Mouse (Mus musculus) inflammation-experienced regulatory T-cells, adult 16 weeks (primary cell): ENCODE data around the gene Actr1a. TPM values are rescaled to one million over a fixed set of nuclear protein-coding genes. Genes with fewer than 3 reads are reported as not detected.

Experiments used
- polyA plus RNA-seq: library from polyadenylated mRNA; unstranded; fragments of 100-300 nt; shearing (Covaris generic); gene quantifications from one replicate; pipeline ENCODE4 v1.2.1, GENCODE M21; 2017

Gene Actr1a
- 108 TPM for polyA plus RNA-seq

DNA sequence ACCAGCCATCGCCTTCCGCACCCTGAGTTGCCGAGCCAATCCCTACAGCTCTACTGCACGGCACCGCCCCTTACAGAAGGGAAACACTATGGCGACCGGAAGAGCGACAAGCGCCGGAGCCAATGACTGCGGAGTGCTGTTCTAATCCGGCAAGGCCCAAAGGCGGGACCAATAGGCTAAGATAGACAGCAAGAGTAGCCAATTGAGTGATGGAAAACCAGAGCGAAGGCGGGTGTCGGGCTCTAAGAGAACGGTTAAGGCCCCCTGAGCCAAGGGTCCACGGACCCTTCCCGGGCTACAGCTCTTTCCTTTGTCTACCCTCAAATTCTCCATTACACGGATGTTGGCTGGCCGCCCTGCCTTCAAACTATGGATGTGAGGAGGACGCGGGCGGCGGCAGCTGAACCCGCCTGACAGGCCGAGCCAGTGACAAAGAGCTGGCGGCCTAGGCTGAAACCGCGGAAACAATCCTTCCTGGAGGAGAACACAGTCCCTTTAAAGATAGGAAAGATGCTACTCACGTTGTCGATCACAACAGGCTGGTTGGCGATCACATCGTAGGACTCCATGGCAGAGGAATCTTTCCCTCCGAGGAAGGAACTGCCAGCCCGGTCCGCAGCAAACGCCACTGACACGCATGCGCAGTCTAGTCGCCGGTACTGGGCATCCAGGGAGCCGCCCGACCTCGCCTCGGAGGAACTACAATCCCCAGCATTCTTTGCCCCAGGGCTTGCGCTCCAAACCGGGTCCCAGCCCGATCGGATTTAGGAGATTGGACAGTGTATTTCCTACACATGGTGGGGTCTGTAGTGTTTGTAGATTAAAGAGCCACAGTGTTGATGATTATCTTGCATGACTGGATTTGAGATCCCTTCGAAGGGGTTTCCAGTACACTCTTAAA is at the start of gene Actr1a:
TSS of gene Actr1a (minus strand) at position 640 of the 901 bp plus-strand sequence.

DNA sequence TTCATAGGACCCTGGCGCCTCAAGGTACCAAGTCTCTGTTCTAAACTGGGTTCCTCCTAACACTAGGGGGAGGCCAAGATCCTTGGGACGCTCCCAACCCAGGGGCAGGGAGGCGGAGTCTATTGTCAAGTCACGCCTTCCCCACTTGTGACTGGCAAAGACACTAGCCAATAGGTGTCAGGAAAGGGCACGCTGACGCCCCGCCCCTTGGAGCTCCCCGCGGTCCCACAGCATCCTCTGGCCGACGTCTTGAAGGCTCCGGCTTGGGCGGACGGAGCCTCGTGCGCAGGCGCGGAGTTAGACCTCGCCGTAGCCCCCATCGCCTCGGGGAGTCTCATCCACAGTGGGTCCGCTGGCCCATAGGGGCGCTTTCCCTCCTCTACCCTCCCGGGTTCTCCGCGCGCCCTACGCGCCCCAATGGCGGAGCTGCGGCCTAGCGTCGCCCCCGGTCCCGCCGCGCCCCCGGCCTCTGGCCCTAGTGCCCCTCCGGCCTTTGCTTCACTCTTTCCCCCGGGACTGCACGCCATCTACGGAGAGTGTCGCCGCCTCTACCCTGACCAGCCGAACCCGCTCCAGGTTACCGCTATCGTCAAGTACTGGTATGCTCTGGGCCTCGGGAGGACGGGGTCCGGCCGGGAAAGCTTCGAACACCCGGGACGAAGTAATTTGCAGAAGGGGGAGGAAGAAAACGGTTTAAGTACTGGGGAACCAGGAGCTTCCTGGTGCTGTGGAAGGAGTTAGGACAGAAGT is 1.3 kb upstream of the Actr1a start, which contains the start of gene Sufu:
TSS of gene Sufu (plus strand) at position 211 of the 750 bp plus-strand sequence.

DNA sequence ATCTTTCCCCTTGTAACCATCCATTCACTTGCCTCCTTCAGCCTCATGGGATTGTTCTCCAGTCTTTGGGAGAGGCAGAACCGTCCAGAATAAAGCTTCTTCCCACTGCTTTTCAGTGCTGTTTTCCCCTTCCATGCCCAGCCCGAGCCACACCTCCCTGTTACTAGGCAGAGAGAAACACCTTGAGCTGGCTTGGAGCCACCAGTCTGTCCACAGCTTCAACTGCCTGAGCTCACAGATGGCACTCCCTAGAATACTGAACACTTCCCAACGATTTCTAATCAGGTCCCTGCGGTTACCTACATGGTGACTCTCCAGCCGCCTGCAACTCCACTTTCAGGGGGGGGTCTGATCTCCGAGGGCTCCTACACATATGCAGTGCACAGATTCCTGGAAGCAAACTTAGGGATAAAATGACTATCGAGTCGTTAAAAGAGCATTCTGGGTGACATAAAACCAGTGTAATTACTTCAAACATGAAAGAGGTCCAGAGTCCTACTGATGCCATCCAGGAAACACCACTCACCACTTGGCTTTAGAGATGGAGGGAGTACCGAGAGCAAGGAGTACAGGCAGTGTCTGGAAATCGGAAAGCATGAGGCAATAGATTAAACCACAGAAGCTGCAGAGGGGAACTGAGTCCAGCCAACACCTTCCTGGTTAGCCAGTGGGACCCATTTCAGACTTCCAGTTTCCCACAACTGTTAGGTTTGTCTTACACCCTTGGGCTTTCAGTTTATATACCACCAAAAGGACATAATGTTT is 45.2 kb downstream of the Actr1a start, which contains the start of gene 2310034G01Rik:
TSS of gene 2310034G01Rik (minus strand) at position 135 of the 765 bp plus-strand sequence.

DNA sequence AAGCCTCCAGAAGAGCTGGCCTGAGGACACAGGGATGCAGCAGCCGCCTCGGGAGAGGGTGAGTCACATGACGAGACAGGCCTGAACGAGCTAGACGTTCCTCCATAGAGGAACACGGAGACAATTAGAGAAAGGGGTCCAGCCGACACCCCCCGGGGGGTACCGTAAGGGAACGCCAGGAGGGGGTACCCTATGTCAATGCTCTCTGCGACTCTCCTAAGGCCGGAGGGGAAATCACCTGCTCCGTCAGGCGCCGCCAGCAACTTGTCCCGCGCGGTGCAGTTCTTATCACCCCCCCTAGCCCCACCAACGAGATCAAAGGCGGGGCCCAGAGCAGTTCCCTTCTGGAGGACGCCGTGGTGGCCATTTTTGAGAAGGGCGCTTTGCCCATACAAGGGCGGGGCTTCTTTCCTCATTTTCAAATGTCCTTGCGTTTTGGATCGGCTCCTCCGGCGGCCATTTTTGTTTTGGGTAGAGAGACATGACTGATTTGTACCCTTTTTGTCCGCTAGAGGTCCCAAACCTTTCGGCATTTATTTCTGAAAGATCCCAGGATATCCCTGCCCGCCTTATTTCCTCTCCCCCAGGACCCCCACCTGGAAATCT is 57.1 kb downstream of the Actr1a start, which contains the start of gene Cuedc2:
TSS of gene Cuedc2 (minus strand) at position 372 of the 606 bp plus-strand sequence.

DNA sequence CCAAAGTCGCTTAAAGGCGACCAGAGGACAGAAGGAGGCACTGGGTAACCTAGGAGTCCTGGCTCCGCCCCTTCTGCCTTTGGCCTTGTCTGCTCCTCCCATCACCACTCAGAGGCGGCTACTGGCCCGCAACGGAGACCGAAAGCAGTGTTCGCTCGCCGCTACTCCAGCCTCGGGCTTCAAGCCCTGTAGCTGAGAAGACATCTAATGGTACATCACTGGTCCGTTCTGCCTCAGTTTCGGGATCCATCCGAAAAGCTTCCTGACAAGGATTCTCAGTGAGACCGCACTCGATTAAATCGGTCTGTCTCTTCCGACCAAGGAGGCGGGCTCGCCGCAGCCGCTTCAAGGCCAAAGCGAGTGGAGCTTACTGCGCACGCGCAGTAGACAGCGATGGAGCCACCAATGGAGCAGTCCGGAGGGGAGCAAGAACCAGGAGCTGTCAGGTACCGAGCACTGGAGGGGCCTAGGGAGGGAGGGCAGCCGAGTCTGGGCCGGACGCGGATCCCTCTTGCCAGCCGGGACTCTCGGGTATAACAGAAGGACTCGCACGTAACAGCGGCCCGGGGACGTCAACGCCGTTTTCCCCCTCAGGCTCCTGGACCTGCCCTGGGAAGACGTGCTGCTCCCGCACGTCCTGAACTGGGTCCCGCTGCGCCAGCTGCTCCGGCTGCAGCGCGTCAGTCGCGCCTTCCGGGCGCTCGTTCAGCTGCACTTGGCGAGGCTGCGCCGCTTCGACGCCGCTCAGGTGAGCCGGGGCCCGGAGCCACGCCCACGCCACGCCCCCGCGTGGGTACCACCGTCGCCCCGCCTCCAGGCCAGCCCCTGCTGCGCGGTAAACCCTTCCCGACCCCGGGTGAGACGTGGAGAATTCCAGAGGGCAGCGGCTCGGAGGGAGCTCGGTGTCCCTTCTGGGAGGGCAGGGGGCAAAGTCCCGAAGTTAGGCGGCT is 67.2 kb downstream of the Actr1a start, which contains the start of gene Fbxl15:
TSS of gene Fbxl15 (plus strand) at position 104 of the 950 bp plus-strand sequence.

Other genes starting within 250 kb of the Actr1a start
- not detected for gene Pitx3, start 247.4 kb downstream of the Actr1a start, polyA plus RNA-seq
- 91.4 TPM for gene Gbf1, start 243.2 kb downstream of the Actr1a start, polyA plus RNA-seq
- 91.2 TPM for gene Nfkb2, start 91.4 kb downstream of the Actr1a start, polyA plus RNA-seq
- gene Psd, start 68.6 kb downstream of the Actr1a start, polyA plus RNA-seq, result 6.8 TPM
- 7.8 TPM for gene Fbxl15, start 67.6 kb downstream of the Actr1a start, polyA plus RNA-seq
- gene Cuedc2, start 57.0 kb downstream of the Actr1a start, polyA plus RNA-seq, result 58.1 TPM
- 11.3 TPM for gene Mfsd13a, start 54.6 kb downstream of the Actr1a start, polyA plus RNA-seq
- 0.21 TPM for gene 2310034G01Rik, start 45.4 kb downstream of the Actr1a start, polyA plus RNA-seq
- 45.4 TPM for gene Sufu, start 1.1 kb upstream of the Actr1a start, polyA plus RNA-seq
- 37.0 TPM for gene Trim8, start 106.0 kb upstream of the Actr1a start, polyA plus RNA-seq
- gene Arl3, start 177.4 kb upstream of the Actr1a start, polyA plus RNA-seq, result 27.7 TPM
- gene Sfxn2, start 177.6 kb upstream of the Actr1a start, polyA plus RNA-seq, result 16.3 TPM
- gene Wbp1l, start 203.3 kb upstream of the Actr1a start, polyA plus RNA-seq, result 78.1 TPM